Mouse (Mus musculus) liver, adult 2 months (tissue): Measurements from ENCODE around the gene Rarg.

ENCODE experiments used
- CTCF ChIP-seq: fragments of 200-500 bp; IDR thresholded peaks from 2 replicates; pipeline ENCODE4 v1.5.1; 2011; ENCODE audit warnings: low read depth, low read length, control low read depth
- POLR2A ChIP-seq: fragments of 200-500 bp; IDR thresholded peaks from 2 replicates; pipeline ENCODE4 v1.6.1; 2011; ENCODE audit warnings: low read length, control low read depth; ENCODE audit not compliant: insufficient read depth; ENCODE audit errors: extremely low read depth

DNA sequence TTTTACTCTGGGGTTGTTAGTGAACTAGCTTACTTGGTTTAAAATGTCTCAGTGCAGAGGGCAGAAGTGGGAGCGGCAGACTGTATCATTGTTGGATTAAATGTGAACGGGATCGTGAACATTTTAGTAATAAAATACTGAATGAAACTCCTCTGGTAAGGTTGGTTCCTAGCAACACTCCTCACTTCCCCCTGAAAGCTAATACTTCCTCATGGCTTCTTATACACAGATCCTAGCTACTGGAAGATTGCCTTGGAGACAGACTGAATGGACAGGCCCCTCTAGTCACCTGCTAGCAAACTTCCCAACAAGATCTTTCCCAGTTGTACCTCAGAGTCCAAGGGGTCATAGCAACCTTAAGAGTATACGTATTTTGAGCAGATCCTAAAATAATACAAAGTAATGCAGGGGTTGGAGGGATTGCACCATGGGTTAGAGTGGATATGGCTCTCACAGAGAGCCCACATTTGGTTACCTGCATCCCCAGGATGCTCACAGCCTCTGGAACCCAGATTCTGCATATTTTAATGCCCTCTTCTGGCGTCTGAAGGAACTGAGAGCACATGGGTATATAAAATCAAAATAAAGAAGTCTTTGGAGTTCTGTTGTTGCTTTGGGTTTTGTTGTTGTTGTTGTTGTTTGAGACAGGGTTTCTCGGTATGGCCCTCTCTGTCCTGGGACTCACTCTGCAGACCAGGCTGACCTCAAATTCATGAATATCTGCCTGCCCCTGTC lies 16.8 kb upstream of the Rarg start:
- TF ChIP-seq CTCF (no peak), POLR2A (no peak)
